Mouse (Mus musculus): ENCODE measurements around the gene Atp6v0e2.
"Not testable (repeated sequence)": the region's sequence is repeated elsewhere in the genome, so short reads cannot be mapped to it uniquely, and the experiment has no call there.

Atp6v0e2 gene

GRCm38 (mm10) chr6:48537105-48537954 lies at the start of gene Atp6v0e2:
Atp6v0e2 (plus strand) TSS chr6:48537615.
- peak; percentile 85 to 93 for DNase-seq

GRCm38 (mm10) chr6:48487747-48488725 lies 49.4 kb upstream of the Atp6v0e2 start:
- peak; percentile 23 to 25 for DNase-seq

DNA sequence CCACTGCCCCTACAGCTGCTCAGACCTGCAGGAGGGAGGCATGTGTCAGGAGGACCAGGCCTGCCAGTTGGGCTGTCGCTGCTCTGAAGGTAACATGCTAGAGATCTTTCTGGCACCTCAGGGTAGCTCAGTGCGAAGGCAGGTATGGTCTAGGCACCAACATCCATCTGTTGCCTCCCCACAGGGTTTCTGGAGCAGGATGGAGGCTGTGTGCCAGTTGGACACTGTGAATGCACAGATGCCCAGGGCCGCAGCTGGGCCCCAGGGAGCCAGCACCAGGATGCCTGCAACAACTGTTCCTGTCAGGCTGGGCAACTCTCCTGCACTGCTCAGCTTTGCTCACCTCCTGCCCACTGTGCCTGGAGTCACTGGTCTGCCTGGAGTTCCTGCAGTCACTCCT lies 47.7 kb upstream of the Atp6v0e2 start:
- no peak for DNase-seq

DNA sequence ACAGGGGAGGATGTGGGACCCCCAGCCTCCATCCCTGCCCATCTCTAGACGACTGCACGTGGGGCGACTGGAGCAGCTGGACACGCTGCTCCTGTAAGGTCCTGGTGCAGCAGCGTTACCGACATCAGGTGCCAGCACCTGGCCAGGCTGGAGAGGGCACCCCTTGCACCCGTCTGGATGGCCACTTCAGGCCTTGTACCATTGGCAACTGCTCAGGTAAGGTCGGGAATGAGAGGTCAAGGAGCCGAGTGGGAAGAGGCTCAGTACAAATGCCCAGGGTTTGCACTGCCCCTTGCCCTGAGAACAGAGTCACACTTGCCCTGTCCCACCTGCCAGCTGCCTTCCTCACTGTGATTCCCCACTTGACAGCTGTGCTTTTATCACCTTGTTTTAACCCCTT lies 46.1 kb upstream of the Atp6v0e2 start:
- peak; percentile 29 to 42 for DNase-seq

GRCm38 (mm10) chr6:48493136-48493730 lies 44.2 kb upstream of the Atp6v0e2 start:
- peak; percentile 77 to 79 for DNase-seq

GRCm38 (mm10) chr6:48497521-48497920 lies 39.9 kb upstream of the Atp6v0e2 start:
- peak; percentile 76 to 85 for DNase-seq

- no peak for DNase-seq
Measured at GRCm38 (mm10) chr6:48503847-48504240, 33.6 kb upstream of the Atp6v0e2 start.

DNA sequence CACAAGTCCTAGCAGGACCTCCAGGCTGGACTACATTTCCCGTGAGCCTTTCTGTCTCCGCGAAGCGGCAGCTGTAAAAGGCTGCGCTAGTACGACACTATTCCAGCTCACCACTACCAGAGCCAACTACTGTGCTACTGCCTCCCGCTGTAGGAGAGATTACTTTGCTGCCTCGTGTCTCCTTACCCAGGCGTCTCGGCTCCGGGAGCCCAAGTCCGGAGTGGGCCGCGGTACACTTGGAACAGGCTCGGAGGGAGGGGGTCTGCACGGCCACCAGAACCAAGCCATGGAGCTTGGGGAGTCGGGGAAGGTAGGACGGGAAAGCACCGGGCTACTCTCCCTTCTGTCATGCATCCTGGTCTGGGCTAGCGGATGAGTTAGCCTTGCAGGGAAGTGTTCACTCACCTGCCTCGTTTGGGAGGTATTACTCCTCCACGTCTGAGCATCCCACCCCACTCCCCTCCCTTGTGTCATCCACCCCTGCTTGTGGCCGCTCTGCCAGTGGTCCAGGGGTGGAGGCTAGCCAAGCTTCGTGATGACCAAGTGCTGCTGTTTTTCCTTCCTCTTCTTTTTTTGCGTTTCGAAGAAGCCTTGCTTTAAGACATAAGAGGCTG lies 33.1 kb upstream of the Atp6v0e2 start:
- peak; percentile 90 to 91 for DNase-seq

DNA sequence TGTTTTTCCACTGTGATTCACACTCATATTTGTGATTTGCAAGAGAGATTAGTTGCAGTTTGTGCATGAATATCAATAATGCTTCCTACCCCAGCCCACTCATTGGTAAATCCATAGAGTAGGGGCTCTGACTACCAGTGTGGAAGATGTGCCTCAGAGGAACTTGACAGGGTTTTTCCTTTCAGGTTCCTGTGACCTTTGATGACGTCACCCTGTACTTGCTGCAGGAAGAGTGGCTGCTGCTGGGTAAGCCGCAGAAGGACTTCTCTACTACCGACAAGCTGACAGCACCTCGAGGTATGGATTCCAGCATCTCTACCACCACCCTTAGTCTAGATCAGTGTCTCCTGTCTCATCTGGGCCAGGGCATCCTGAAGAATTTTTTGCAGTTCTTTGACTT lies 29.3 kb upstream of the Atp6v0e2 start:
- no peak for DNase-seq

DNA sequence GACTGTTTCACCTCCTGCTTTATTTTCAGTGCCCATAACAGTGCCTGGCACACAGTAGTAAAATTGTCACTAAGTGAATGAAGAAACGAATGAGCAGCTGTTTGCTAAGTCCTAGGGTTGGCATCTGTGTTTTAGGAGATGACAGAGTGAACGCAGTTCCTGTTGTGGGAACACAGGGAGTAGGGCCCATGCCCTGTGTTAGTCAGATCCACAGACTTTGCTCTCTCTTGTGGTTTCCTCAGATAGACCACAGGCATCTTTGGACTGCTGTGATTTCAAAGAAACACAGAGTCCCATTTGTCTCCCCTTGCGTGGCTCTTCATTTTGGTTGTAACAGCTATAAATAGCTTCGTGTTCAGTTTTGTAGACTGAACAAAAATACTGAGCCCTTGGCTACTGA lies 27.0 kb upstream of the Atp6v0e2 start:
- no peak for DNase-seq

DNA sequence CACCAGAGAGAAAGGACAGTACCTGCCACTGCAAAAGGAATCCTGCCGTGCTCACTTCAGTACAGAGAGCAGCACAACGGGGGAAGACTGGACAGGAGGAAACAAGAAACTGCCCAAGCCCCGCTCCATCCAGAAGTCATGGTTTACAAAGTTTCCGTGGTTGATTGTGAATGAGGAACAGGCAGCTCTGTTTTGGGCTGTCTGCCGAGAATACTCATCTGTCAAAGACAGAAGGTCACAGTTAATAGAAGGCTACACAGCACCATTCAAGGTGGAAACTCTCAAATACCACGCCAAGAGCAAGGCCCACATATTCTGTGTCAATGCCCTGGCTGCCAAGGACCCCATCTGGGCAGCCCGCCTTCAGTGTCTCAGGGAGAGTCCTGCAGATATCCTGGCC lies 25.6 kb upstream of the Atp6v0e2 start:
- no peak for DNase-seq

- DNase-seq, result not testable (repeated sequence)
Measured at GRCm38 (mm10) chr6:48524882-48525281, 12.5 kb upstream of the Atp6v0e2 start.

DNA sequence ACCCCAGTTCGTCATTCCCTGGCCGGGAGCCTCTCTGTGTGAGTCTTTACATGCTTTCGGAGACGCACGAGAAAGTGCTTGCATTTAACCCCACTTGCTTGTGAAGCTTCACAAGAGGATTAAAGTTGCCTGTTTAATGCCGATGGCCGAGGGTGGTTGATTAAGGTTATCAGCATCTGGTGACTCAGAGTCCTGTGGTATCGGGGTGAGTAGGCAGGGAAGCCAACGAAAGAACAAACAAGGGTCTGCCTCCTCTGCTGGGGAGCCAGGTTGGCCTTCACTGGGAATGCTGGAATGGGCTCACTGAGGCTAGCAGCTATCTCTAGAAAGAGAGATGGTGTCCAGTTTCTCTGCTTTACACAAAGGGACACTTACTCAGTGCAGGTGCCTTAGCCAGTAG lies 9.5 kb upstream of the Atp6v0e2 start:
- no peak for DNase-seq

- DNase-seq, result no peak
Measured at GRCm38 (mm10) chr6:48529261-48529660, 8.2 kb upstream of the Atp6v0e2 start.

DNA sequence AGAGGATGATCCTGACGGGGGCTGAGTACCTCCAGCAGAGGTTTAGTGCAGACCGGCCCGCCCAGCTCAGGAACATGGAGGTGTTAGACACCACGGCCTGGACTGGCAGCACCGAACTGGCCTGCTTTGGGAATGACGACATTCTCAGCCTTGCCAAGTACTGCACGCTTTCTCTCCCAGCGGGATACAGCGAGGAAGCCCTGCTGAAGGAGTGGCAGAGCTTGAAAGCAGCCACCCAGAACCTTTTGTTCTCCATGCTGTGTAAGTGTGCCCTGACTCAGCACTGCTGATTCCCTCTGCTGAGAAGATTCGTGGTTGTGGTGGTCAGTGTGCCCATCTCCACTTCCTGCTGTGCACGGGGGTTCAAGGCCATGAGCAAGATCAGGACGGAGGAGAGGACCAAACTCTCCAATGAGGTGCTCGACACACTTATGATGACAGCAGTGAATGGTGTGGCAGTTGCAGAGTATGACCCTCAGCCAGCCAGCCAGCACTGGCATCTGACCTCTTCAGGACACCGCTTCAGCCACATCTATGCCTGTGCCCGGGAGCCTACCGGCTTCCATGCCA lies 7.5 kb upstream of the Atp6v0e2 start:
- no peak for DNase-seq

- no peak for DNase-seq
Measured at GRCm38 (mm10) chr6:48530862-48531261, 6.6 kb upstream of the Atp6v0e2 start.

DNA sequence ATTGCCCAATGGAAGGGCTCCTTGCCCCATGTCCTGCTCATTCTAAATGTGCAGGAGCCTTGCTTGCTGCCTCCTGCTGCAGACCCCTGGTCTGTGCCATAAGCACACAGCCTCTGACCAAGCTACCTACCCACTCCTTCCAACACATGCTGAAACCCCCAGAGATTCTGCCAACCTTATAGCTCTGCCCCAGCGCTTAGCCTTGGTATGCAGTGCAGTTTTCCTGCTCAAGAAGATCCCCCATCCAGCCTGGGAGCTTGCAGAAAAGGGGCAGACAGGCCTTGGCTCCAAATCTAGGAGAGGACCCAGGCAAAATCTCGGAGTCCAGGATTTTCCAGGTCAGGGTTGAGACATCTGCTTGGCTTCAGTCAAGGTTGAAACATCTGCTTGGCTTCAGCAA lies 3.9 kb upstream of the Atp6v0e2 start:
- no peak for DNase-seq

GRCm38 (mm10) chr6:48534913-48535312 lies 2.5 kb upstream of the Atp6v0e2 start:
- DNase-seq, result peak; percentile 29 to 36

DNA sequence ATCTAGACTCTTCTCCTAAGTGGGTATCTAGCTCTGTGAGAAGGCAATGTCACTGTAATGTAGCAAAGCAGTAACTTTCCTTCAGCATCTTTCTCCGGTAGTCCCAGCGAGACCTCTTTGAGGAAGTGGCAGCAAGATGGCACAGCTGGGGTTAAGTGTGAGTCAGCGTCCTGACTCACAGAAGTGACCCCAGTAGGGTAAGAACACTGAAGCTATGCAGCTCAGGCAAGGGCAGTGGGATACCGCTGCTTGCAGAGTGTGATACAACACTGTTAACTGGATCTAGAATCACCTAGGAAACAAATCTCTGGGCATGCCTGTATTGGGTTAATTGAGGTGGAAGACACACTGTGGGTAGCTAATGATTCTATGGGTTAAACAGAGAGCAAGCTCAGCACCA lies 1.3 kb upstream of the Atp6v0e2 start:
- DNase-seq, result no peak

DNA sequence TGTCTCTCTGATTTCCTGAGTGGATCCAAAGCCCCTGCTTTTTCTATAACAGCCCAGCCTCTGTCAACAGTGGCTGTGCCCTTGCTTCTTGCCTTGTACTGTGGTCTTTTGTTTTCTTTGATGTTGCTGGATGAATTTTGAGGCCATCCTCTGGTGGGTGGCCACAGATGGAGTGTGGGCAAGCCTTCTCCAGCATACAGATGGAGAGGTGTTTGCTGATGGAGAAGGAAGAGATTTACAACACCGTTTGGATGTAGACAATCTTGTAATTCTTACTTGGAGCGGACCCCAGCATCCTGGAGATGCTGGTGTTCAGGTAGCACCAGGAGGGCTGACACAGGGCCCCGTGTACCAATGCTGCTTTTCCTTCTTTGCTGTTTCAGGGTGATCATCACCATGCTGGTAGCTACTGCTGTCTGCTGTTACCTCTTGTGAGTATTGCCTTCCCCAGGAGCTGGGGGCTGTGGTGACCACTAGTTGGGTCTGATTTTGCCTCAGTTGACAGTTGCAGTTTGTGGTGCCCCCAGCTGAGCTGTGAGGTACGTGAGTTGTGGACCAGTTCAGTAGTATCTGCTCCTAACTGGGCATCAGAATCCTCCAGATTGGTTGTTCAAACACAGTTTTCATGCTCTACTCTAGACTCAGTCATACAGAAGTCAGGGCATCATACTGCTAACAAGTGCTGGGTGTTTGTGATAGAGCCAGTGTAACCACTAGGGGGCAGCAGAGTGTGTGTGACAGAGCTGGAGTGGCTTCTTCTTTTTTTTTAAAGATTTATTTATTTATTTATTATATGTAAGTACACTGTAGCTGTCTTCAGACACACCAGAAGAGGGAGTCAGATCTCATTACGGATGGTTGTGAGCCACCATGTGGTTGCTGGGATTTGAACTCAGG lies 1.7 kb downstream of the Atp6v0e2 start:
- DNase-seq, result peak; percentile 84 to 88

DNA sequence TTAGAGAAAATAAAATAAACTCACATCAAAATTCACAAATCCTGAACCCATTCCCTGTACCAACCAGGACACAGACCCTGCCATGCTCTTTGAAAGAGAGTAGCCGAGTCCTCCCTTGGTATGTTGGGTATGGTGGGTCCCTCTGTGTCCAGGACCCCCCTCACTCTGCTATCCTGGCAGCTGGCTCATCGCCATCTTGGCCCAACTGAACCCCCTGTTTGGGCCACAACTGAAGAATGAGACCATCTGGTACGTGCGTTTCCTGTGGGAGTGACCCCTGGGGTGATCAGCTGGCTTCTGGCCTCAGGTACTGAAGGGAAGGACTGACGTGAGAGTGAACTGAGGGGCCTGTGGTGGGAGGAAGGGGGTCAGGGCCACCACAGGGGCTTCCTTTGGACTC lies 2.4 kb downstream of the Atp6v0e2 start:
- DNase-seq, result no peak

Measured in kidney, postnatal 36 days (tissue).